Mouse (Mus musculus): Measurements from ENCODE around the gene Ifnl3. TPM values are rescaled to one million over a fixed set of nuclear protein-coding genes. Genes with fewer than 3 reads are reported as not detected.
"Not testable (repeated sequence)": the region's sequence is repeated elsewhere in the genome, so short reads cannot be mapped to it uniquely, and the experiment has no call there.

The Ifnl3 gene
- total RNA-seq (2015), result not detected in 2 replicates
- not detected in 2 replicates for total RNA-seq (2017)

DNA sequence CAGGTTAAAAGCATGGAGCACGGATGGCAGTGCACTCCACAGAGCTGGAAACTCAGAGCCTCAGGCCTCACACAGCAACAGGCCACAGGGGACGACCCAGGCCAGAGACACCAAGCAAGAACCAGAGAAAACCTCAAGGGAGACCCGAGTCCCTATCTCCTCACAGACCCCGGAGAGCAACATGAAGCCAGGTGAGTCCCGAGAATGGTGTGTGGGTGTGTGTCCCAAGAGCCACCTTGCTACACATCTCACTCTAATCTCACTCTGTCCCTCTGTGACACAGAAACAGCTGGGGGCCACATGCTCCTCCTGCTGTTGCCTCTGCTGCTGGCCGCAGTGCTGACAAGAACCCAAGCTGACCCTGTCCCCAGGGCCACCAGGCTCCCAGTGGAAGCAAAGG is at the start of gene Ifnl3:
Ifnl3 (plus strand) TSS at position 301 of the 400 bp plus-strand sequence.
- ATAC-seq (replicated peaks; ENCODE audit: poor library complexity), result not testable (repeated sequence)

DNA sequence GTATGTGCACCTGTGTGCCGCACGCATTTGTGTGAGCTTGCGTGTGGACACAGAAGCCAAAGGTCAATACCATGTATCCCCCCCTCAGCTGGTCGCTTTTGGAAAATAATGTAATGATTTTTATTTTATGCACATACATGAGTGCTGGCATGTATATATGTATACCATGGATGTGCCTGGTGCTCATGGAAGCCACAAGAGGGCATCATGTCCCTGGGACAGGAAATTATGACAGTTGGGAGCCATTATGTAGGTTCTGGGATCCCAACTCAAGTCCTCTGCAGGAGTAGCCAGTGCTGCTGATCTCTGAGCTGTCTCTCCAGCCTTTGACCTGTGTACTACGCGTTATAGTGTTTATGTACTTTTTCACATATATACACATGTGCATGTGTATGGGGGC is 46.4 kb upstream of the Ifnl3 start:
- ATAC-seq (replicated peaks; ENCODE audit: poor library complexity), result no peak

DNA sequence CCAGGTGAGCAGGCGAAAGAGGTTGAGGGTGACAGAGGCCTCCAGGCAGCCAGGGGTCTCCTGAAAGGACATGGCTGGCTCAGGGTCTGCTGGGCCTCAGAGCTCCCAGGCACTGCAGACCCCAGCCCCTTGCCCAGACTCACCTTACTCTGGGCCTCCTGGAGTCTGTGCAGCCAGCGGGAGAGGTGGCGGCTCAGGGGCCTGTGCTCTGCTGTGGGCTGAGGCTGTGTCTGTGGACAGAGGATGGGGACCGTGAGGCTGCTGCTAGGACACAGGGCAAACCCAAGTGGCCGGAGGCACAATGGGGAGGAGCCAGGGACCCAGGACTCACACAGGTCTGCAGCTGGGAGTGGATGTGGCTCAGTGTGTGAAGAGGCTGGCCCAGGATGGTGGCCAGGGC is 45.3 kb upstream of the Ifnl3 start:
- no peak for ATAC-seq (replicated peaks; ENCODE audit: poor library complexity)

DNA sequence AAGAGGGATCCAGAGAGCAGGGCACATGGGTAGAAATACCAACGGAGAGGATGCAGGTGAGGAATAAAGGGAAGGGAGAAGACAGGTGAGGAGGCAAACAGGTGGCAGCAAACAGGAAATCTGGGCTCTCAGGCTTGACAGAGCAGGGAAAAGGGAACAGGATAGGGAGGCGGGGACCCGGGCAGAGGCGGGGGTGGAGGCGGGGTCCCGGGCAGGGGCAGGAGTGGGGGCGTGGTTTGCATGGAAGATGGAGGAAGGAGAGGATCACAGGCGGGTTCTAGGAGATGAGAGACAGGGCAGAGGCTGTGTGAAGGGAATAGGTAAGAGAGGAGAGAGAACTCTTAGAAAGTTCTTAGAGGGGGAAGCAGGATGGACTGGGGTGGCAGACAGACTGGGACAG is 43.8 kb upstream of the Ifnl3 start:
- peak; percentile 61 for ATAC-seq (replicated peaks; ENCODE audit: poor library complexity)

DNA sequence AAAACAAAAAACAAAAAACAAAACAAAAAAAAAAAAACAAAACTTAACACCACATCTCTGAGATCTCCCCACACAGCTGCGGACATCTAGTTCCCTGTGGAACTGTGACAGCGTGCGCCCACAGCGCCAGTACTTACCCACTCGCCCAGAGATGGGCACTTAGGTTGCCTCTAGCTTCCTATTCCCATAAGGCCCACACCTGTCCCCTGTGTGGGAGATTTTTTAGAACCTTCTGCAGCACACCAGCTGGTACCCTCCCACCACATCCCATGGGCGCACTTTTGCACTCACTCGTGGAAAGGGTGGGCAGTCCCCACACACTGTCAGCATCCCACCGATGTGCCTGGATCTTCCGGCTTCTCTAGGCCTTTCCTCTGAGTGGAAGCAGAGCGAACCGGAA is 39.8 kb upstream of the Ifnl3 start:
- ATAC-seq (replicated peaks; ENCODE audit: poor library complexity), result no peak

DNA sequence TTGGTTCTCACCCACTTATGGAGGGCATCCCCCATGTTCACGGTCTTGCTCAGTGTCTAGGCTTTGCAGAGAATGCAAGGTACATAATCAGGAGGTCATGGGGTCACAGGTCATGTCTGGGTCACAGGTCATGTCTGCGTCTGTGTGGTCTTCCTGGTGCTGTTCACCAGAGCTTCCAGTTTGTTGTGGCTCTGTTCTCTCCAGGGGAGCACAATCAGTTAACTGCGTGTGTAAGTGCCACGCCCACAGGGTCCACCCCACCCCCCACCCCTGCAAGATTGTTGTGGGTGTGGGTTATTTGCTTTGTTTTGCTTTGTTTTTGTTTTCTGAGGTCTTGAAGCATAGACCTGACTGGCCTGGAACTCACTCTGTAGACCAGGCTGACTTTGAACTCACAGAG is 38.4 kb upstream of the Ifnl3 start:
- ATAC-seq (replicated peaks; ENCODE audit: poor library complexity), result no peak

DNA sequence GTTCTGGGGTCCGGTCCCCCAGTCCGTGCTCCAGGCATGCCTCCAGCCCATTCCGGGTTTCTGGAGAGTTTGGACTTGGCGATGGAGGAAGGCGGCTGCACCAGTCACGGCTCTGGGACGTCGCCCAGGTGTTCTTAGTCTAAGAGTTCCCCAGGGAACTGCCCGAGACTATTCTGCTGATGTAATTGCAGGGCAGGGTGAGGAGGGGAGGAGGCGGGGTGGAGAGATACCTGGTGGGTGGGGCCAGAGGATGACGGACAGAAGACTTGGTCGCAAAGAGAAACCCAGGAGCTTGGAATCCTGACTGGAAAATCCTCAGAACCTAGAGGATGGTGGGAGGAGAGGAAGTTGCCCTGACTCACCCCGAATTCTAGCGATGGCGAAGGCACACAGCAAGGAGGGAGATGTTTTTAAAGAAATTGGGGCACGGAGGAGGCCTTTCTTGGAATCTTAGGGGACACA is 34.6 kb upstream of the Ifnl3 start:
- ATAC-seq (replicated peaks; ENCODE audit: poor library complexity), result no peak

DNA sequence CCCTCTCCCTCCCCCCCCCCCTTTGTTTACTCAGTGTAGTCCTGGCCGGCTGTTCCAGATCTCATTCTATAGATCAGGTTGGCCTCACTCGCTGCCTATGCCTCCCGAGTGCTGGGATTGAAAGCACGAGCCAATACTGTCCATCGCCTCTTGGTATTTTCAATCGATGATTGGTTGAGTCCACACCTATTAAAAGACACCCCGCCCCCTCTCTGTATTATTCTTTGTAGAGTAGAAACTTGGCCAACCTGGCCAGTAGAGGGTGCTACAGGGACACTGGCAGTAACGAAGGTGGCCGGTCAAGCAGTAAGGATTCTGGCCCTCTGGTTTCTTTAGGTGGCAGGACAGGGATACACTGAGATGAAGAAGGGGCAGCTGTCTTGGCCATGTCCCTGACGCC is 32.2 kb upstream of the Ifnl3 start:
- peak; percentile 82 for ATAC-seq (replicated peaks; ENCODE audit: poor library complexity)

DNA sequence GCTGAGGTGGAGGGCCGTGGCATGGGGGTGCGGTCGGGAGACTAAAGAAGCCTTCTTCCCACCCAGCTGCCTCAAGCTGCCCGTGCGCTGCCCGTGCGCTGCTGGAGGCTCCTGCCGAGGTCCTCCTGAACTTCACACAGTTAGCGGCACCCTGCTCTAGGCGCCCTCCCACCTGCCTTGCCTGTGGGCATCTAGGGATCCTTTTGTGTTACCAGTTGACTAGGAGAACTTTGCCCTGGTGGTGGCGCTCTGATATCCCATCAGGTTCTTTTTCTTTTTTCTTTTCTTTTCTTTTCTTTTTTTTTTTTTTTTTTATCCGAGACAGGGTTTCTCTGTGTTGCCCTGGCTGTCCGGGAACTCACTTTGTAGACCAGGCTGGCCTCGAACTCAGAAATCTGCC is 31.7 kb upstream of the Ifnl3 start:
- ATAC-seq (replicated peaks; ENCODE audit: poor library complexity), result peak; percentile 46

DNA sequence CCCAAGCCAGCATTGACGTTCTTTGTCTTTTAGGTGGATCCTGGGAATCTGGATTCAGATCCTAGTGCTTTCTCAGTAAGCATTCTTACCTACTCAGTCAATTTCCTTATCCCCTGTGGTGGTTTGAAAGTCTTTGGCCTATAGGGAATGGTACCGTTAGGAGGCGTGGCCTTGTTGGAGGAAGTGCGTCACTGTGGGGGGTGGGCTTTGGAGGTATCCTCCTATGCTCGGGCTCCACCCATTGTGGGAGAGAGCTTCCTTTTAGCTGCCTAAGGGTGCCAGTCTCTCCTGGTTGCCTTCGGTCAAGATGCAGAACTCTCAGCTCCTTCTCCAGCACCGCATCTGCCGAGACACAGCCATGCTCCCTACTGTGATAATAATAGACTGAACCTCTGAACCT is 30.3 kb upstream of the Ifnl3 start:
- no peak for ATAC-seq (replicated peaks; ENCODE audit: poor library complexity)

DNA sequence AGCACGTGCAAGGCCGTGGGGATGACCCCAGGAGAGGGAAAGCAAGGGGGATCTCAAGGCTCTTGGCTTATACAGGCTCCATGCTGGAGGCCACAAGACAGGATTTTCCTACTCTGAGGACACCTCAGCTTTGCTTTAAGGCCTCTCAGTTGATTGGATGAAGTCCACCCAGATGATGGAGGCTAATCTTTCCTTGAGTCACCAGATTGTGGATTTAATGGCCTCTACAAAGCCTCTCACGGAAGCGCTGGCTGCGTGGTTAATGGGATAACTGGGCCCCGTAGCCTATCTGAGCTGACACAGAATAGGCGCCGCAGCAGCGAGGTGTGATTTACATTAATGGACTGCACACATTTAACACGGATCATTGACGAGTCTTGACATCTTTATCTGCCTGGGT is 27.2 kb upstream of the Ifnl3 start:
- no peak for ATAC-seq (replicated peaks; ENCODE audit: poor library complexity)

DNA sequence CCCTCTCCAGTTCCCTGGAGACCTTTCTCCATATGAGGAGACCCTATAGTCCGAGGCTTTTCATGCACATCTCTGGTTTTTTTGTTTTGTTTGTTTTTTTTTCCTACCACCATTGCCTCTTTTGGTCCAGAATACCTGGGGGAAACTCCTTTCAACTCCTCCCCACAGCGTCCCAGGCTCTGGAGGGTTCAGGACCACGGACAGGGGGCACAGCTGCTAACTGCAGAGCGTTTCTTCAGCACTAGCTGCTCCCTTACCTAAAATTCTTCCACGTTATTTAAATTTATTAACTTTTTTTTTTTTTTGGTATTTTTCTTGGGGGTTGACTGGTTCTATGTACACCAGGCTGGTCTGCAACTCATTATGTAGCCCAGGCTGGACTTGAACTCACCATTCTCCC is 17.1 kb upstream of the Ifnl3 start:
- ATAC-seq (replicated peaks; ENCODE audit: poor library complexity), result peak; percentile 58; the same call in 1 of the 2 replicates

DNA sequence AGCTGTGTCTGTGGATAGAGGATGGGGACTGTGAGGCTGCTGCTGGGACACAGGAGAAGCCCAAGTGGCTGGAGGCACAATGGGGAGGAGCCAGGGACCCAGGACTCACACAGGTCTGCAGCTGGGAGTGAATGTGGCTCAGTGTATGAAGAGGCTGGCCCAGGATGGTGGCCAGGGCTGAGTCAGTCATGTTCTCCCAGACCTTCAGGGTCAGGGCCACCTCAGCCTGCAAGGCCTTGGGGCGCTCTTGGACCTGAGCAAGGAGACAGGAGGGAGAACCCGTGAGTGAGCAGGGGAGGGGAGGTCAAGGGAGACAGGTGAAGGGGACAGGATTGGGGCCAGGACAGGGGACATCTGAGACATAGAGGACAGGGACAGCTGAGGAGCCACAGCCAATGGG is 13.5 kb upstream of the Ifnl3 start:
- not testable (repeated sequence) for ATAC-seq (replicated peaks; ENCODE audit: poor library complexity)

DNA sequence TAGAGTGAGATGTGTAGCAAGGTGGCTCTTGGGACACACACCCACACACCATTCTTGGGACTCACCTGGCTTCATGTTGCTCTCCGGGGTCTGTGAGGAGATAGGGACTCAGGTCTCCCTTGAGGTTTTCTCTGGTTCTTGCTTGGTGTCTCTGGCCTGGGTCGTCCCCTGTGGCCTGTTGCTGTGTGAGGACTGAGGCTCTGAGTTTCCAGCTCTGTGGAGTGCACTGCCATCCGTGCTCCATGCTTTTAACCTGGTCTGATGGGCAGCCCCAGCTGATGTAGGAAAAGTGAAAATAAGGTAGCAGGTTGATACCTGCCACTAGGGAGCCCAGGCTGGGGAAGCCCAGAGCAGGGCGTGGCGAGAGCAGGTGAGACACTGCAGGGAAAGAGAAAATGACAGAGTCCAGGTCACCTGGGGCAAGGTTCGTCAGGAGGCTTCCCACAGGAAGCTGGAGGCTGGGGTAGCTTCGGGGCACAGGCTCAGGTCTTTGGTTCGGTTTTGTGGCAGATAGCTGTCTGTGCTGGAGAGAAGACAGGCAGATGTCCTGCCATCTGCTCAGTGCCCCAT is 12.1 kb upstream of the Ifnl3 start, which contains the start of gene Ifnl2:
Ifnl2 (minus strand) TSS at position 51 of the 570 bp plus-strand sequence.
- ATAC-seq (replicated peaks; ENCODE audit: poor library complexity), result not testable (repeated sequence)

DNA sequence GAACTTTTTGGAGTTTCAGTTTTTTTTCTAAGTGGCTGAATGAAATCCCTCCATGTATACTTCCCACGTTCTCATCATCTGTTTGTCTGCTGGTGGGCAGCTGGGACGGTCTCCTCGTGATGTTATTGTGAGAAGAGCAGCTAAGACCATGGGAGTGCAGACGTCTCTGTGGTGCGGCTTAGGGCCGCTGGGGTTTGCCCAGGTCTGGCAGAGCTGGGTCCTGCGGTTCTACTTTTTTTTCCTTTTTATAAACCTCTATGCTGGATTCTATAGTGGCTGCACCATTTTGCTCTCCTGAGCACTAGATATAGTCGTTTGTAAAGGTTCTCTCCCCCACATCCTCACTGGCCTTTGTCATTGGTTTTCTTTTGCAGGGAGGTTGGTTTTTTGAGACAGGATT is 11.2 kb upstream of the Ifnl3 start:
- ATAC-seq (replicated peaks; ENCODE audit: poor library complexity), result no peak

DNA sequence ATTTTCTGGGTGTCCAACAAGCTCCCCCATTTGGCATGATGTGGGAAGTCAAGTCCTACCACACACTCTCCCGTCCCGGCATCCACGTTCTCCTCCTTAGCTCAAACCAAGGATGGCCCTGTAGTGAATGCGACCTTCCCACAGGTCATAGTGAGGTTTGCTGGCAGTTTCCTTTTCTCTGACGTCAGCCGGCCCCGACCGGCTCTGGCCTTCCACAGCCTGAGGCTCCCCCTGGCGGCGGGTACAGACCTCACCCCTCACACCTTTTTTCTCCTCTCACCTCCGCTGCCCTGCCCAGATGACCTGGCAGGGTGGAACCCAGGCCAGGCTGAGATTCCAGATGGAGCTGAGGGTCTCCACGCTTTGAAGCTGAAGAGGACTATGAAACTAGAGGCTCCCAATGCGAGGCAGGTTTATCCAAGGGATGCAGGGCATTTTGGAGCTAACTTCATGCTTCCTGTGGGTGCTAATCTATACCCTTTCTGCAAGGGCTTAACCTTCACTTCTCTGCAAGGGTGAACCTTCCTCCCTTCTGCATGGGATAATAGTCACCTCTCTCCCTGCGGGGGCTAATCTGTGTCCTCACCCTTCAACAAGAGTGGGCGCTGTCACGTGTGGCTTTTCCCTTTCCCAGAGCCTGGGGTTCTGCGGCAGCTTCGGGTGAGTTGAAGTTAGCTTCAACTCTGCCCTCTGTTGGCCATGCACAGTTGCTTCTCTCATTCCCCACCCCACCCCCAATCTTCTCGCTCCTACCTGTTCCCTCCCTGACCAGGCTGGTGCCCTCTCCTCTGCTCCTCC is 5.5 kb downstream of the Ifnl3 start:
- peak; percentile 95 for ATAC-seq (replicated peaks; ENCODE audit: poor library complexity)

DNA sequence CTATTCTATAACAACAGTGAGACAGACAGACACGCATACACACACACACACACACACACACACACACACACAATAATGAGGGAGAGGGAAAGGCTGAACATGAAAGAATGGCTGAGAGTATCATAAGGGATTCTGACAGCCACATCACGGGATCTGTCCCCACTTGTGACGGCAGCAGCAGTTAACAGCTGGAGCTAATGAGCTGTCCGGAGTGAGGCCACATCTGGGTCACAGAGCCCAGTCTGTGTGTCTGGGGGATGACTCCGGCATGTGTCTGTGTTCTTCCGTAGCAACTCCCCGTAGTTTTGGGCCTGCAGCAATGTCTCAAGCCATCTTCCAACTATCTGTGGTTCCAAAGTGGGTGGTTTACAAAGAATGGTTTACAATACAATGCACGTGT is 9.4 kb downstream of the Ifnl3 start:
- ATAC-seq (replicated peaks; ENCODE audit: poor library complexity), result no peak

DNA sequence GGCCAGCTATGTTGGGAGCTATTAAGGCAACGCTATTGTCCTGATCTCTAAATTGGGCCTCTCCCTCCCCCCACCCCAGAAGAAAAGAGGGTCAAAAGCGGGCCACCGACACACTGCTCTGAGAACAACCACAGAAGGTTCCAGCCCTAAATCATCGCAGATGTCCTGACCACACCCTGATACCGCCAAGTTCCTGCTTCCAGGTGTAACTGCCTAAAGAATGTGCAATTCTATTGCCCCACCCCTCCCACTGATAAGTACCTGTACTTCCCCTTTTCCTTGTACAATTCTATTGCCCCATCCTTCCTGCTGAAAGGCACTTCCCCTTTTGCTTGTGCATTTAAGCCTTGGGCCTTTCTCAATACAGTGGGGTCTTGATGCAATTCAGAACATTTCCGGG is 16.2 kb downstream of the Ifnl3 start:
- ATAC-seq (replicated peaks; ENCODE audit: poor library complexity), result not testable (repeated sequence)

DNA sequence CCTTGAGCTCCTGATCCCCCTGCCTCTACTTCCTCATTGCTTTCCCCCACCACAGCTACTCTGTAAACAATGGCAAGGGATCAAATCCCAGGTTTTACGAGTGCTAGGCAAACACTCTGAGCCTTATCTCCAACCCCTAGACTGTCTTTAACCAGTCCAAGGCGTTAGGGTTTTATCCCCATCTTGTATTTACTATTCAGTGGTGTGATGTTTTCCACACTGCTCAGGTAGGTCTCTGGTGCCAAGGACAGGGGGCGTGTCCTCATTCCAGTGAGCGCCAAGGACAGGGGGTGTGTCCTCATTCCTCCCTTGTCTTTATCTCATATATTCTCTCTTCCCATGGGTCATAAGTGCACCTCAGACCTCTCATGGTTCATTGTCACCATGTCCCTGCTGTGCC is 17.9 kb downstream of the Ifnl3 start, which contains the start of gene Sycn:
Sycn (plus strand) TSS at position 360 of the 400 bp plus-strand sequence.
- ATAC-seq (replicated peaks; ENCODE audit: poor library complexity), result no peak

DNA sequence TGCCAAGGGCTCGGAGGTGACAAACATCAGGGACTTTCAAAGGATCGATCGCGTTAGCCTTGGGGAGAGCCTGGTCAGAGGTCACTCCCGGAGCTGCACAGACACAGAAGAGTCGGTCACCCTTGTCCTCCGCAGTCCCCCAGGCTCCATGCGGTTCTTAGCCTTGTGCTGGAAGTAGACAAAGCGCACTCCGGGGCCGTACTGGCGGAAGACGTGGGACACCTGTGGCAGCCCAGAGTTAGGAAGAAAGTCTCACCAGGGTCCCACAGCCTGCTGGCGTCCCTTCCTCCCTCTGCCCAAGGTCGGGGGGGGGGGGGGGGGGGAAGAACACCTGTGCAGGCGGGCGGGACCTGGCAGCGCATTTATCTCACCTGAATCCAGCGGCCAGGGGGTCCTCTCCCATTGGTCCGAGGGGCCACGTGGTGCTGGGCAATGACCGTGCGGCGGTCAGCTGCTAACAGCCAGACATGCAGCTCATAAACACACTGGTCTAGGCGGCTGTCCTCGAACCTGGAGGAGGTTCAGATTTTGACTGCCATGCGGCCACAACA is 21.5 kb downstream of the Ifnl3 start:
- no peak for ATAC-seq (replicated peaks; ENCODE audit: poor library complexity)

DNA sequence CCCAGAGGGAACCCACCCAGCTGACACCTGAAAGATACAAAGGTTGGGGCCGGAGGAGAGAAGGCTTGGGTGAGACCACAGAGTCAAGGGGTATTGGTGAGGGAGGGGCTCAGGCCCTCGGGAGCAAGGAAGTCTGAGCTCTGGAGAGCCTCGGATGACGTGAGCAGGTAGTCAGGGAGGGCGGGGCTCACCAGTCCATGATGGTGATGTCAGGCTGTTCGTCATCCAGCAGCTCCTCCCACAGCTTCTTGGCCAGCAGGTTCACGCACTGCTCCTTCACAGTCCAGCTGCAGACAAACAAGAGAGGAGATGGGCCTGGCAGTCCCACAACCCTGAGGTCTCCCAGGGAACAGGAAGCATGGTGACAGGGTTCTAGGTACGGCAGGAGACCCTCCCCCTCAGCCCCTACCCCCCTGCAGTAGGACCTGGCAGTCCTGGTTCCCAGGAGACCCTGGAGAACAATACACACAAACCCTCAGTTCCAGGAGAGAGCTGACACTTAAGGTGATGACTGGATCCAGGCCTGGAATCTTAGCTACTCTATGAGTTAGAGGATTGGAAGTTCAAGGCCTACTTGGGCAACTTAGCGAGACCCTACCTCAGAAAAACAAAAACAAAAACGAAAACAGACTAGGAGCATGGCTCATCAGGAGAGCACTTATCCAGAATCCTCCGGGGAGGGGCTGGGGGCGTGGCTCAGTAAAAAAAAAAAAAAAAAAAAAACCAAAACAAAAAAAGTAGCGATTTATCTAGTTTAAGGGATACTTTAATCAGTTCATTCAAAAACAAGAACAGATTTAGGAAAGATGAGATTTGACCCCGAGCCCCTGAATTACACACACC is 22.6 kb downstream of the Ifnl3 start:
- ATAC-seq (replicated peaks; ENCODE audit: poor library complexity), result peak; percentile 42

All from megakaryocyte progenitor cell, adult 5-6 weeks (primary cell).